Mouse (Mus musculus): Measurements from ENCODE around the gene Rap1a.

GRCm38 (mm10) chr3:105701399-105701798 is 99.7 kb downstream of the Rap1a start:
- no peak for TF ChIP-seq POLR2A (IDR thresholded peaks at IDR 0.05; ENCODE audit: low read depth, low read length)
- no peak for TF ChIP-seq CTCF (IDR thresholded peaks at IDR 0.05; ENCODE audit: borderline replicate concordance, insufficient read depth, low read length)

All from embryonic fibroblast, embryonic 13.5 days (primary cell).